Mouse (Mus musculus) layer of hippocampus, adult 2 months (tissue): Measurements from ENCODE around the gene Nbl1. TPM values are rescaled to one million over a fixed set of nuclear protein-coding genes. Genes with fewer than 3 reads are reported as not detected.

Source experiments
- DNase-seq, 2 experiments: peaks; one replicate each; pipeline ENCODE4 v3.0.0; 2022; ENCODE audit warnings: low spot score in 2 of 2
- H3K27ac ChIP-seq: fragments of 200-600 bp; 2 replicates; pipeline ENCODE4 v1.8.1; 2022
- H3K4me3 ChIP-seq: fragments of 200-600 bp; 2 replicates; pipeline ENCODE4 v1.8.1; 2022; ENCODE audit warnings: mild to moderate bottlenecking
- CTCF ChIP-seq: fragments of 200-600 bp; conservative IDR thresholded peaks from 2 replicates; pipeline ENCODE4 v1.8.1; 2022; ENCODE audit warnings: antibody characterized with exemption, mild to moderate bottlenecking, moderate library complexity
- total RNA-seq, 2 experiments: library from RNA; stranded (reverse); gene quantifications; 2 replicates each; pipeline ENCODE4 v1.2.3; 2021

Nbl1 gene
- total RNA-seq, 2 experiments from 2014 or later: 84.4 to 89.9 TPM

GRCm38 (mm10) chr4:139048518-139048917 is 44.3 kb downstream of the Nbl1 start:
- H3K27ac ChIP-seq: no peak overlapping the region; the same call in 1 of the 2 replicates
- H3K4me3 ChIP-seq: no peak overlapping the region
- TF ChIP-seq CTCF: no peak
- DNase-seq: no peak

DNA sequence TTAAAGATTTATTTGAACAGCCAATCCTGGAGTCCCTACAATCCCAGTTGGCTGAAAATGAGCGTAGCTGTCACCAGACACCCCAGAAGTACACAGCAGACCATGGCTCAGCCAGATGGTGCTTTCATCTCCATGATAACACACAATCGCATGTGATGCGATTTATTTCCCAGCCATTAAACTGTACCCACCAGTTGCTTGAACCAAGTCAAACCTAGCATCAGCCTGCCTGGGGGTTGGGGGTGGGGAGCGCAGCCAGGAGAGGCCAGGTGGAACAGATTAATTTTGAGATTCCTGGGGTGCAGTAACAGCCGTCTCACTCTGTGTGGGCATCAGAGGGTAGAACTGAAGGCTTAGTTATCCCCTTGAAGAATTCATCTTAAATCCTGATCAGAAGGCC is 46.4 kb downstream of the Nbl1 start:
- DNase-seq: peak in 1 of 2 experiments; percentile 58
- Histone ChIP-seq H3K27ac (peak overlapping the region; percentile 43; the same call in 1 of the 2 replicates), H3K4me3 (no peak overlapping the region)
- no peak for TF ChIP-seq CTCF

- TF ChIP-seq CTCF: no peak
- H3K4me3 ChIP-seq: no peak overlapping the region
Observed at GRCm38 (mm10) chr4:139044566-139044965, 48.2 kb downstream of the Nbl1 start.

GRCm38 (mm10) chr4:139043600-139043999 is 49.2 kb downstream of the Nbl1 start:
- DNase-seq: no peak
- Histone ChIP-seq H3K27ac (no peak overlapping the region), H3K4me3 (no peak overlapping the region)
- no peak for TF ChIP-seq CTCF

More at GRCm38 (mm10) chr4:139044566-139044965, 48.2 kb downstream of the Nbl1 start:
- no peak overlapping the region for H3K27ac ChIP-seq
- no peak for DNase-seq

DNA sequence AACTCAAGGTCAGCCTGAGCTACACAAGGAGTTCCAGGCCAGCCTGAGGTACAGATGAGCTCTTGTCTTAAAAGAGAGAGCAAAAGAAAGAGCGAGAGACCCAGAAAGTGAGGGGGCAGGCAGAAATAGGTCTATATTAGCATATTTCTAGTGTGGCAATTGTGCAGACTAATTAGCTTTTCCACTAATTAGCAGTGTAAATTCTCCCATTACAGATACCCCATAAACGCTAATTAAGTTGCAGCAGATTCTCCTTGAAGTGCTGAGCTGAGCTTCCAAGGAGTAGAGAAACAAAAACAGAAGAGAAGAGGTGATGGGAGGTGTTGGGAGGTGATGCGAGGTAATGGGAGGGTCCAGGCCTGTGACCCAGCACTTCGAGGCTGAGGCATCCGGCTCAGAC is 50.2 kb downstream of the Nbl1 start:
- Histone ChIP-seq H3K4me3 (no peak overlapping the region), H3K27ac (no peak overlapping the region)
- DNase-seq: no peak
- no peak for TF ChIP-seq CTCF

DNA sequence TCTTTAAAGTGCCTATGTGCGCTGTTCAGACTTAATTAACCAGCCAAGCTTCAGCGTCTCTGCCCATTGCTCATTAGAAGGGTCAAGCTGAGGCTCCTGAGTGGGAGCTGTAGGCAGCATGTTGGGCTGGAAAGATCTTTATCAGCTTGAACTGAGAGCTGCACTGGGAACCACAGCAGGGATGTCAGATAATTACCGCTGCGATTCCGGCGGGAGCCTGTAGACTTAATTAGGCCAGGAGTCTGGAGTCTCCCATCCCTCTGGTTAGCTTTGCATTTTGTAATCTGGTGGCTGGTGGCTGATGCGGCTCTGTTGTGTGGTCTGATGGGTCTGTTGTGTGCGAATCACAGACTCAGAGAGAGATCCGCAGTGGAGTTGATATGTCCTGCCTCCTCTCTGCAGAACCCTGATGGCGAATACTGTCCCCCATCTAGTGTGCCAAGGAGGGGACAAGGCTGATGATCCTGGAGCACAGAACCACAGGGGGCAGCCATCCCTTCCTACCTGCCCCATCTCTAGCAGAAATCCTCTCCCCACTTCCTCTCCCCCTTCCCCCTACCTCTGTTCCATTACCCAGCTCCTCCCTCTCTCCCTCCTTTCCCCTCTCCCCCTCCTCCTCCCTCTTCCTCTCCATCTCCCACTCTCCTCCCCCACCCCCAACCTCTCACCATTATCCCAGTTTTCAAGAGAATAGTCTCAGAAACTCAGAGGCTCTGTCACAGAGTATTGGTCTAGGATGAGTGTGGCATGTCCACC is 52.5 kb downstream of the Nbl1 start:
- TF ChIP-seq CTCF: no peak
- peak overlapping the region; percentile 51 for H3K27ac ChIP-seq
- DNase-seq: no peak
- H3K4me3 ChIP-seq: no peak overlapping the region

- DNase-seq: peak in 1 of 2 experiments; percentile 47
- Histone ChIP-seq H3K27ac (peak overlapping the region; percentile 72), H3K4me3 (no peak overlapping the region)
- no peak for TF ChIP-seq CTCF
Observed at GRCm38 (mm10) chr4:139037795-139038607, 54.8 kb downstream of the Nbl1 start.

DNA sequence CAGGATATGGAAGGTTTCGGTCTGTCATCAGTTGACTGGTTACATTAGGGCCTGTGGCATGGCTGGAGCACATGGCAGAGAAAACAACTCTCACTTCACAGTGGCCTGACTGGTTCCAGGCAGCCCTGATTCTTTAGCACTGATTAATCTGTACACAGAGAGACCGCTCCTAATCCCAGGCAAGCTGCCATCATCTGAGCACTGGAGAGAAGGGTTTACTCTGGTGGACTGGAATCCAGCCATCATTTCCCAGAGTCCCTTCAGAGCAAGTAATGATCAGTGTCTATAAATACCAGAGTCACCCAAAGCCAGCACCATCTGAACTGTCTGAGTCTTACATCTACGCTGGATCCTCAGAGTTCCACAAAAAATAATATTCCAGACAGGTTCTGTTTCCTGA is 57.0 kb downstream of the Nbl1 start:
- TF ChIP-seq CTCF: no peak
- Histone ChIP-seq H3K27ac (peak overlapping the region; percentile 73), H3K4me3 (no peak overlapping the region)
- peak in 1 of 2 experiments; percentile 38 for DNase-seq

- Histone ChIP-seq H3K27ac (peak overlapping the region; percentile 19; the same call in 1 of the 2 replicates), H3K4me3 (no peak overlapping the region)
- no peak for DNase-seq
- TF ChIP-seq CTCF: no peak
Observed at GRCm38 (mm10) chr4:139034942-139035341, 57.9 kb downstream of the Nbl1 start.

DNA sequence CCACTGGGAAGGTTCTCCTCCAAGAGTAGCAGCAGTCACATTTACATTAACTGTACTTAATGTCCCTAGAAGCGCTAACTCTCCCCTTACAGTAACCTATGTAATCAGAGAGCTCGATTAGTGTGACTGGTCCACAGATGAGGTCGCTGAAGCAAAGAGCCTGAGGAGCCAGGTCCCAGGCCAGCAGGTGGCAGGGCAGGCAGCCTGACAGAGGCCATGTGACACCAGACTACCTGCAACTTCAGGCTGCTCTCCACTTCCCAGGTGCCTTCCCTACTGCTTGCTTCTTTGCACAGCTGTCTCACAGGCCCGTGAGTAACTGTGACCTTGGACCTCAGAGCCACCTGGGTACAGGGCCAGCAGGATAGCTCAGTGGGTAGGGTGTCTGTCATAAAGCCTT is 58.3 kb downstream of the Nbl1 start:
- Histone ChIP-seq H3K4me3 (no peak overlapping the region), H3K27ac (peak overlapping the region; percentile 19; the same call in 1 of the 2 replicates)
- no peak for DNase-seq
- TF ChIP-seq CTCF: peak; percentile 25

GRCm38 (mm10) chr4:139034010-139034367 is 58.8 kb downstream of the Nbl1 start:
- TF ChIP-seq CTCF: no peak
- DNase-seq: no peak
- Histone ChIP-seq H3K27ac (peak overlapping the region; percentile 65), H3K4me3 (no peak overlapping the region)

- no peak for TF ChIP-seq CTCF
- no peak for DNase-seq
- Histone ChIP-seq H3K4me3 (no peak overlapping the region), H3K27ac (peak overlapping the region; percentile 65)
Observed at GRCm38 (mm10) chr4:139033263-139034009, 59.4 kb downstream of the Nbl1 start.

DNA sequence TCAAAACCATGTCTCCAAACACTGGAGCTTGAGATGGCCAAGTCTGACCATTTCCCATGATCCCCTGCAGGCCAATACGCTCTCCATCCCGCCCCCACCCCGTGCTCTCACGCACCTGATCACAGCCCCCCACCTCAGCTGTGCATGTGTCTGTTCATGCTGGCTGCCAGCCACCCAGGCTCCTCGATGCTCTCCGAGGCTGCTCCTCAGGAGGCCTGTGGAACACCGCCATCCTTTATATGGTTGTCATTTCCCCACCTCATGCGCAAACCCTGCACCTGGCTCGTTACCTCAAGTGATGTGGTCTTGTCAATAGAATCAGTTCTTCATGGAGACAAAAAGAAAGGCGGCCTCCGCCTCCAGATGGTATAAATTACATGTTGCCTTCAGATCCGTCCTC is 60.3 kb downstream of the Nbl1 start:
- no peak for TF ChIP-seq CTCF
- Histone ChIP-seq H3K4me3 (no peak overlapping the region), H3K27ac (no peak overlapping the region)
- no peak for DNase-seq

Other genes starting within 250 kb of the Nbl1 start
- 1 to 10 TPM in 1 of 2 experiments, under 1 TPM in 1; 0.86 to 1.4 TPM for gene Pla2g5, start 229.5 kb downstream of the Nbl1 start, total RNA-seq
- gene Gm13030, start 219.0 kb downstream of the Nbl1 start, total RNA-seq: not detected
- not detected for gene Pla2g2e, start 215.1 kb downstream of the Nbl1 start, total RNA-seq
- 10 to 100 TPM; 10.4 to 13.9 TPM for gene Otud3, start 179.0 kb downstream of the Nbl1 start, total RNA-seq
- not detected for gene Rnf186, start 125.9 kb downstream of the Nbl1 start, total RNA-seq
- 1 to 10 TPM; 1.6 to 4.2 TPM for gene Tmco4, start 120.1 kb downstream of the Nbl1 start, total RNA-seq
- 1 to 10 TPM; 7.3 to 7.6 TPM for gene Htr6, start 17.4 kb downstream of the Nbl1 start, total RNA-seq
- 100 to 1,000 TPM; 184 to 196 TPM for gene Minos1, start 38.1 kb upstream of the Nbl1 start, total RNA-seq
- gene Capzb, start 99.9 kb upstream of the Nbl1 start, total RNA-seq: 100 to 1,000 TPM; 374 to 416 TPM
- gene Pqlc2, start 217.7 kb upstream of the Nbl1 start, total RNA-seq: 10 to 100 TPM; 12.5 to 13.3 TPM
- 10 to 100 TPM; 31.6 to 32.9 TPM for gene Akr7a5, start 217.8 kb upstream of the Nbl1 start, total RNA-seq